Mouse (Mus musculus): ENCODE results near the gene Abcc12.

Gene Abcc12

DNA sequence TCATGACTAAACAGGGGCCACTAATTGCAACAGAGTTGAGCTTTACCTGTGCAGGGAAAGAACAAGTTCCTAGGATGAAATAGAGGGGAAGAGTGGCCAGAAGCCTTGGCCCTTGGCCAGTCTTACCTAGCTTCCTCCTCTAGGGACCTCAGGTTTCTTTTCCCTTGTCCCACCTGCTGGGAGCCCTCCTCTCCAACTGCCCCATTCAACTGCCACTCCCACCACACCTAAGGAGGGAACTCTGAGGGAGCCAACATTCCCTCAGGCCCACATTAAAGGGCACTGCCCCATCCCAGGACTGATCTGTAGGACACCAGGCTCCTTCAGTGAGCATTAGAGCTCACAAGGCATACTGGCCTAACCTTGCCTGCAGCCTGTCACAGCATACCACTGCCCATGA is at the start of gene Abcc12:
Gene Abcc12 (minus strand): TSS at position 229 of the 400 bp plus-strand sequence.
- DNase-seq (ENCODE audit: low read depth, low spot score), result no peak

DNA sequence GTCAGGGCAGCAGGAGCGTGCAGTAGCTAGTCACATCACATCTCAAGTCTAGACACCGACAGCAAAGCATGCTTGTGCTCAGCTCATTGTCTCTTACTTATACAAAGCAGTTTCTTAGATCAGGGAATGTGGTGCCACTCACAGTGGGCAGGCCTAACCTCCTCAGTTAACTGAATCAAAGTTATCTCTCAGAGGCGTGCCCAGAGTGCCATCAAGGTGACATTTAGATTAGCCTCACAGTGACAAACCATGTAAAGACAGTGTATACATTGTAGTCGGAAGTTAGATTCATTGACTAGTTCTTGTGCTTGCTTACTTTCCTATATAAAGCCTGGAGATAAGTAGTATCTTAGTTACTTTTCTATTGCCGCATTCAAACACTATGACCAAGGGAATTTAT is 49.7 kb upstream of the Abcc12 start:
- no peak for DNase-seq (ENCODE audit: low read depth, low spot score)

DNA sequence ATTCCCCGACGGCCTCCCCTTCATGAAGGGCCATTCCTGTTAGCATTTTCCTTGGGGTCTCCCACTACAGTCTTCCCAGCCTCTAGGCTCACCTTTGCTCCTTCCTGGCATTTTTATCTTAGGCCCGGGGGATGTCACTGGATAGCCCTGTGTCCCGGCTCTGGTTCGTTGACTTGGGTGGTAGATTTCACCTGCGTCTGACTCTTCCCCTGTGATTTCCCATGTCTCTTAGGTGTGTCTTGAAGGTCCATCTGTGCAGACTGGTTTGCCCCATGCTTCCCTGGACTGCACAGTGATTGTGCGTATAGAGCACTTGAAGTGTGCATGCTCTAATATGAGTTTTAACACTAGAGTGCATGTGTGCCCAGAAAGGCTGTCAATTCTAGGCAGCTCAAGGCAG is 44.4 kb upstream of the Abcc12 start:
- DNase-seq (ENCODE audit: low read depth, low spot score), result no peak

DNA sequence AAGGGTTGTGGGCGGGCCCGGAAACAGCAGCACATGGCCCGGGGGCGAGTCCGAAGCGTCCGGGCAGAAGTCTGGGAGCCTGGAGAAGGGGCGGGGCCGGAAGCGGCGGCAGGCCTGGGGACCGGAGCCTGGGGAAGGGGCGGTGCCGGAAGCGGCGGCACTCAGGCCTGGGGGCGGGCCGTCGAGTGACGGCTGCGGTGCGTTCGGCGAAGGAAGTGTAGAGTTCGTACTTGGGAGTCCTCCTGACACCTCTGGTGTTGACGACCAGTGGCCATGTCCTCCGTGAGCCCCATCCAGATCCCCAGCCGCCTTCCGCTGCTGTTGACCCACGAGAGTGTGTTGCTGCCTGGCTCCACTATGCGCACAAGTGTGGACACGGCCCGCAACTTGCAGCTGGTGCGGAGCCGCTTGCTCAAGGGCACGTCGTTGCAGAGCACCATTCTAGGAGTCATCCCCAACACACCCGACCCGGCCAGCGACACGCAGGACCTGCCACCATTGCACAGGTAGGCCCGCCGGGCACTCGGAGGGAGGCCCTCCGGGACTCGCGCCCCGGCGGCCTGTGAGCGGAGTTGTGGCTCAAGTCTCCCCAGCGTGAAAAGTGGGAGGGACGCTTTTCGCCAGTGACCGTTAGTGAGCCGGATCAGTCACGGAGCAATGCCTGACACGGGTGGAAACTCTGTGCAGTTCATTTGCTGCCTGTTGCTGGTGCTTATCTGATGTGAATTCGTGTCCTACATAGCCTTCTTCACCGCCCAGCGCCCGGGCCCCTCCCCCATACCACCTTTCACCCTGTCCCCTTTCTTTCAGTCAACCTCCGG is 43.6 kb upstream of the Abcc12 start, which contains the start of gene Lonp2:
Gene Lonp2 (plus strand): TSS at position 133 of the 821 bp plus-strand sequence.
- peak; percentile 99 for DNase-seq (ENCODE audit: low read depth, low spot score)

DNA sequence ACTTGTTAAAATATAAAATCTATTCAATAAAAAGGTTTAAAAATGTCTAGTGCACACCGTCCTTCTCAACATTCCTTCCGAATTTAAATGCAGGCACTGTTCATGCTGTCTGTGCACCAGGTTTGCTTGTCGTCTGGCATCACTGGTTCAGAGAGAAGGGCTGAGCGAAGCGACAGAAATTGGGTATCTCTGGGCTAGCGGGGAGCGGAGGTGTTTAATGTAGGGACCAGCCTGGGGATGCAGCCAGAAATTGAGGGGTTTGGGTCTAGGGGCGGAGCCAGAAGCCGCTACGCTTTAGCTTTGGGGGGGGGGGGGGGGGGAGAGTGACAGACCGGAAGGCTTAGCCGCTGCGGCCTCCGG is 43.0 kb upstream of the Abcc12 start:
- DNase-seq (ENCODE audit: low read depth, low spot score), result no peak

DNA sequence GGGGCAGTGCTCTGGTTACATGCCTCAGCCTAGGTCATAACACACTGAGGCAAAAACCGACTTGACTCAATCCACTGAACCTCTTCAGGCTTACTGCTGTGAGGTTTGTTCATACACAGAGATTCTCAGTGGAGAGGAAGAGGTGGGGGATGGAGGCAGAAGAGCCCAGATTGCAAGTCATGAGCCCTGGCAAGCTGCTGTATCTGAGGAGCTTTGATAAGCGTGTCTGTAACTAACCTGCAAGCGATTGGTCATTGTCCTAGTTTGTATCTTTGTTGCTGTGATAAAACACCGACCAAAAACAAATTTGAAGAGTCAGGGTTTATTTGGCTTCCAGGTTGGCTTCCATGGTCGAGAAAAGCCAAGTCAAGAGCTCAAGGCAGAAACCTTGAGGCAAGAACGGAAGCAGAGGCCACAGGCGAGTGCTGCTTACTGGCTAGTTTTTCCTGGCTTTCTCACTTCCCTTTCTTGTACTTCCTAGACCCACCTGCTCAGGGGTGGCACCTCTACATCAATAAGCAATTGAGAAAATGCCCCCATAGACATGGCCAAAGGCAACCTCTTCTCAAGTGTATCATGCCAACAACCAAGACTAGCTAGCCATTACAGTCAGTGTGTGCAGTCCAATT is 37.4 kb upstream of the Abcc12 start:
- DNase-seq (ENCODE audit: low read depth, low spot score), result no peak

DNA sequence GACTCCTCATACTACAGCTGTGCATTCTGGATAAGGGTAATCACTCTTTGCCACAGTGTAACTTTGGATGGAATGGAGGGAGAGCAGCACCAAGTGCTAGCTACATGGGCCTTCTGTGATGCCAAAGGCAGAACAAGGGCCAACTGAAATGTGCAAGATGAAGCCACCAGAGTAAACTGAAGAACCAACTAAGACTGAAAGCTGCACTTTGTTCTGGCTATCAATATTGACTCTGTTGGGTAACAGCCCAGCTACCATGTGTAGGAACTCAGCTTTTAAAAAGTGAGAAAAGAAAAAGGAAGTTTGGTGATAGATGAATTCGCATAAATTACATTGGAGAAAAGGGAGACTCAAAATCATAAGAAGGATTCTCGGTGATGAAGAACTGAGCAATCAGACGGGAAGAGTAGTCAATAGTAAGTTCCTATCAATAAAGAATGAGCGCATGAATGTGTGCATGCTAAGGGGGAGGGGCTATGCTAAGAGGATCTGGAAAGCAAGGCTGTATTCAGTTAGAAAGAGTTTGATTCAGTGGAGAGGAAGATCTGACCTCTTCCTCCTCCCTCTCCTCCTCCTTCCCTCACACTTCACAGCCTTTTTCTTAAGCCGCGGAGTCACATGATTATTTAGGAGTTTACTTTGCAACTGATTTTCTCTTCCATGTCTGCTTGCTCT is 34.7 kb upstream of the Abcc12 start:
- DNase-seq (ENCODE audit: low read depth, low spot score), result no peak

DNA sequence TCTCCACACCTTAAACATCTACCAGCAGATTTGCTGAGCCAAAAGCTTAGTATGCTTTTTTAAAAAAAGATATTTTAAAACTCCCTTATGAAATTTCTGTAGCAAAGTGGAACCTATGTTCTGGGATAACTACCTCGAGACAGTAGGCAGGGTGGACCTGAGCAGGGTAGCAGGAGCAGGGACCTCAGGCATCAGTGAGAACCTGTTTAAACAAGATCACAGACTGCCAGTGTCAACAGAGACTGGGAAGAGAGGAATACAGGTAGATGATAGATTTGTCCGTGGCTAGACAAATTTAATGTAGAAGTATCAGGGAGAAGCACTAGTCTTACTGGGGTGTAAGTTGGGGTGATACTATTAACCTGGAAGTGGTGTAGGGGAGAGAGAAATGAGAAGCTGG is 33.3 kb upstream of the Abcc12 start:
- no peak for DNase-seq (ENCODE audit: low read depth, low spot score)

DNA sequence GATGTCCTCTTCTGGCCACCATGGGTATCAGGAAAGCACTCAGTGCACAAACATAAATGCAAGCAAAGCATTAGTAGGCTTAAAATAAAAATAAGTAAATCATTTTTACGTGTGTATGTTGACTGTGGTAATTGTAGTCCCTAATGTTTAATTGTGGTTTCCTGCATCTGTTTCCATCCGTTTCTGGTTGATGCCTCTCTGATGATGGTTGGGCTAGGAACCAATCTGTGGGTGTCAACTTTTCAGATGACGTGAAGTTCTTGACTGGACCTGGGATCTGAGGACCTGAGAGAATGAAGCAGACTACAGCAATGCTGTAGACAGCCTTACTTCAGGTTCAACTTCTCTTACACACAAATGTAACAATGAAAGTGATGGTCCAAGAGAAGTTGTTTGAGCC is 24.2 kb upstream of the Abcc12 start:
- no peak for DNase-seq (ENCODE audit: low read depth, low spot score)

DNA sequence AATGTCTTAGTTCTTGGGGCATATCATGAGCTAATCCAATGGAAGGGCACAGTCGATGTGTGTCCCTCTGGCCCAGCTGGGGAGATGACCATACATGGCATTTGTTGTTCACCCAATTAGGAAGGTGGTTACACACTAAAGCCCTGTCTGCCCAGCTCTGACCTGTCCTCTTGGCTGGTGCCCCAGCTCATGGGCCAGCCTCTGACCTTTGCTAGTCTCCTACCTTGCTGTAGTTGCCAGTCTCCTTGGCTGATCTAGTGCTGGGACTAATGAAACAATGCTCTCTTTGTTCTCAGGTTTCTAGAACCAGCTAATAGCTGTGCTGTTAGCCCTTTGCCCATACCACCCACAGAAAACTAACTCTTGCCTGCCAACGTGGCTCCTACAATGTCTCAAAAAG is 22.7 kb upstream of the Abcc12 start:
- no peak for DNase-seq (ENCODE audit: low read depth, low spot score)

DNA sequence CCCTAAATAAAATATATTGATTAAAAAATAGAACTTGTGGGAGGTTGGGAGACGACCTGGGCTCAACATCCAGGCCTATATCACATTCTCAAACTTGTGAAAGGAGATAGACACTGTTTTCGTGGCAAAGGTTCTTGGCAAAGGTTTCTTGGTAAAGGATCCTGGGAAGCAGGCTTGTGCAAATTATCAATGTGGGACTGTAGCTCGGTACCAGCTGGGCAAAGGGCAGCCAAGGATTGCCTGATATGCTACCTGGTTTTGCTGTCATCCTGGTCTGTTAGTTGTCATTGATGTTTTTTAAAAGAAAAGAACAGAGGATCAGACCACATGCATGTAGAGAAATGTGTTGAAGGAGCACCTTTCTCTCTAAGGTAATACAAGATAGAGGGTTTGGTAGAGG is 19.8 kb upstream of the Abcc12 start:
- no peak for DNase-seq (ENCODE audit: low read depth, low spot score)

DNA sequence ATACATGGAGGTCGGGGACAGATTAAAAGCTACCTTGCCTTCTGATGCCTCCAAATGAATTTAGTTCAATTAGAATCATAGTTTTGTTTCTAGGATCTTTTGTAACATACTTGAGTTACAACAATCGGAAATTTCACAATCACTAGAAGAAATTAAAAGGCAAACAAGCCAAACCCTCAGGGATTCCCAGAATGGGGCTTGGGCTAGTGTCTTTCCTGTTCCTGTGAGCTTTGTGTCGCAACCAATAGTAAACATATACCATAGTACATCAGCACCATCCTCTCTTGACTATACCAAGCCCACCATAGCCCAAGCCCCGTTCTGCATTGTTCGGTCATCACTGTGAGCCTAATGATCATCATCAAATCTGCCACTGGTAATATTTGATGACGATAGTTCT is 18.8 kb upstream of the Abcc12 start:
- no peak for DNase-seq (ENCODE audit: low read depth, low spot score)

DNA sequence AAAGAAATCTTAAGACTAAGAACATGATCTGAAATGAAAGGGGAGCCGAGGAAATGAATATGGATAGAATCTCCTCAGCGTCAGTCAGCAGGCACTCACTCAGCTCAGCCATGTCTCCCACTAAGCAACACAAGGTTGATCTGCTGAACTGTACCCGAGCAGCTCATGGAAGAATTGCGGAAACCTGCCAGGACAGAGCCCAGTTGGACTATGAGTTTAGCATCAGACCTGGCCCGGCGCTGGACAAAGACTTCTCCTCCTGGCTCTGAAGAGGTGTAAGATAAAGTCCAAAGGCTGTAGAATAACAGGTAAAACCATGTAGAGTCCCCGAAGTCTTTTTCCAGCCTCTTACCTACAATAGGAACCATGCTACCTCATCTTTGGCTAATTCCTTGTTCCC is 17.2 kb upstream of the Abcc12 start:
- DNase-seq (ENCODE audit: low read depth, low spot score), result no peak

DNA sequence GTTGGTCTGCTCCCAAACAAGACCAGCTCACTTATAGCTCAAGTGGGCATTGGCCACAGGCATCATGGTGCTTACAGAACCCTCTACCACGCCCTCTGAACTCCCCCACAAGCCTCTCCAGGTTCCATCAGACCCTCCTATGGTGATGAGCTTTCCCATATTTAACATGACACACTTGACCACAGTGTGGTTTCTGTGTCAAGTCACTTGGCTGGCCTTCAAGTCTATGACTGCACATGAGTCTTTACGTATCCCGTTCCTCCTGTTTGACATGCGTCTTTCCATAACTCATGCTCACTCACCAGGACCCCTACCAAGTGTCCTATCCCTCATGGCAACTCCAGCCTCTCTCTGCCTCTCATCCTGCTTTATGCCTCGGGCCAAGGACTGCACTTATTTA is 15.2 kb upstream of the Abcc12 start:
- DNase-seq (ENCODE audit: low read depth, low spot score), result no peak

DNA sequence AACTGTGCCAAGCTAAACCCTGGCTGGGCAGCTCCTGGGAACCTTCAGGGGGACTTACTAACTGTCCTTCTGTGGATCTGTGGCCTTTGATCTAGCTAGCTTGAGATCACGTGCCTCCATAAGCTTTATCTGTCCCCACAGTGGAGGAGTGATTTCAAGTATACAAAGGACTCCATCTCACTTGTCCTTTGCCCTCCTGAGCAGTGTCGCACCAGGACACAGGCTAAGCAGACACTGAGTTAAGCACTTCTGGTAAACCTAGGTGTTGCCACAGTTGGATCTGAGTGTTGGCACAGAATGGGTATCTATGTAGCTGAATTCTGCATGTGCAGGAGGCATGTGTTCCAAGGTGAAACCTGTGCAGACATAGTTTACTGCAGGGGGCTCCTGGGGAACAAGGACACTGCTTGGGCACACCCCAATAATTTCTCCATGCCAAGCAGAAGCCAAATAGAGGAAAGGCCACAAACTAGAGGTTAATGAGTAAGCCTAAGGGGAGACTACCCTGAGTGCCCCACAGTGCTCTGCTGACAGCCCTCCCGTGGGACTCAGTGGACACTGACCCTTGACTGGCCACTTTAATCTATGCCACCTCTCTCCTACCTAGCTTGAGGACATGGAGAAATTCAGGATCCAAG is 13.8 kb upstream of the Abcc12 start:
- no peak for DNase-seq (ENCODE audit: low read depth, low spot score)

DNA sequence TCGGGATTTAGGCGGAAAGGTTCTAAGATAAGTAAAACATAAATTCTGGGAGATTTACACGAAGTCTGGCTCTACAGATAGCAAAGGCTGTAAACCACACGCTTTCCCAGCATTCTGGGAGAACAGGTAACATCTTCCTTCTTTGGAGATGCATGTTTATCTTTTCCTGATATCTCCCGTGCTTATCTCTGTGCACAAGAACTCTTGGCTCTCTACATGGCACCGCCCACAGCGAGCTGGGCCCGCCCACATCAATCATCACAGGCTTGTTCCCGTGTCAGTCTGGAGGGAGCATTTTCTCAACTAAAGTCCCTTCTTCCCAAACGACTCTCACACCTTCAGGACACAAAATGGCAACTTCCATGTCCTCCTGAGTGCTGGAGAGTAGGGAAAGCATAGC is 12.6 kb upstream of the Abcc12 start:
- peak; percentile 35 for DNase-seq (ENCODE audit: low read depth, low spot score)

DNA sequence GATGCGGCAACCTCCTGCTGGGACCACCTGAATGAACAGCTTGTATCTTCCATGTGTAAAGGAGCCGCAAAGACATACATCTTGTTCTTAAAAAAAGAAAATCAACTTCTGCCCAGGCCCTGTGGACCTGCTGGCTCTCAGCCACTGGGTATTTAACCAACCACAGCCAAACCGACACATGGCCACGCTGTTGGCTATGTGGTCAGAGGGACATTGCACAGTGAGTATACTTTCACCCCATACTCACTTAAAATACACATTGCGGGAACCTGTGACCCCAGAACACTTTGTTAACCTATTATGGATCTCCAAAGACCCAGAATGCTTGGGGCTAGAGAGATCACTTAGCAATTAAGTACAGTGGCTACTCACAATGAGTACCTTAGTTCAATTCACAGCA is 7.9 kb upstream of the Abcc12 start:
- DNase-seq (ENCODE audit: low read depth, low spot score), result no peak

DNA sequence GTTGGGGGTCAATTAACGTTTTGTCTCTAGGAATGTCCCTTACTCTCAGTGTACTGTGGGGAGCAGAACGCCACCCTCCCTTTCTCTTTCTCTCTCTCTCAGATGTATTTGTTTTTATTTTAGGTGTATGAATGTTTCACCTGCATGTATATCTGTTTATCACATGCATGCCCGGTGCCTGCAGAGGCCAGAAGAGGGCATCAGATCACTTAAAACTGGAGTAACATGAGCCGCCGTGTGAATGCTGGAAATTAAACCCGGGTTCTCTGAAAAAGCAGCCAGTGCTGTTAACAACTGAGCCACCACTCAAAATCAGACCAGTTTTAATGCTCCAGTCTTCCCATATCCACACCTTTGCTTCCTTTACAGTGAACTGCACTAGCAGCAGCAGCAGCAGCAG is 6.2 kb upstream of the Abcc12 start:
- peak; percentile 23 for DNase-seq (ENCODE audit: low read depth, low spot score)

DNA sequence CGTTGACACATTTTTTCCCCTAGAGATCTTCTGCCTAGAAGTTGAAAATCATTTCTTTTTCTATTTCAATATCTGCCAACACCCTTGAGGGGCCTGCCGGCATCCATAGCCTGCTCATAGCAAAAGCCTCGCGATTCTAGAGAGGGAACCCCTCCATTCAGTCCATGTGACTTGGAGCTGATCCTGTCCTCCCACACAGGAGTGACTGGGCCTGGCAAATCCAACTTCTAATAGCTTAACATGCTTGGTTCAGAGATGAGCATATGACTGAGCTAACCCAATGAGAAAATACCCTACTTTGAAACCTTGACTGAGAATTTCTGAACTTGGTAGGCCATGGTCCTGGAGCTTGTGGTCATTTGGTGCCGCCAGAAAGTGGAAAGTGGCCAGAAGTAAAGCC is 5.6 kb upstream of the Abcc12 start:
- no peak for DNase-seq (ENCODE audit: low read depth, low spot score)

DNA sequence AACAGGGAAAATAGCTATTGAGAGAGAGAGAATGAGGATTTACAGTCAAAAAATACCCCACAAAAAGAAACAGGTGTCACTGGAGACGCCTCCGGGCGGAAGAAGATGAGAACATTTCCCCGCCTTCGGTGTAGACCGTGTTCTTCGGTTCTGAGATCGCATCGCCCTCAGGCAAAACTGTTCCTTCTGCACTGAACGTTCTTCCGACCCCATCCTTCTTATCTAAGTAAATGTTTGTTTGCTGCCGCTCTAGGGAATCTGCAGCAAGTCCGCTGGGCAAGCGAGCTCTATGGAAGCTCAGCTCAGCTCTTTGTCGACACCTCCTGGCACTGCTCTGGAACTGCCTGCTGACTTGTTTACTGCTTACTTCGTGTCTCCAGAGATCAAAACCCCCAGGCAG is 5.0 kb upstream of the Abcc12 start:
- peak; percentile 90 for DNase-seq (ENCODE audit: low read depth, low spot score)

DNA sequence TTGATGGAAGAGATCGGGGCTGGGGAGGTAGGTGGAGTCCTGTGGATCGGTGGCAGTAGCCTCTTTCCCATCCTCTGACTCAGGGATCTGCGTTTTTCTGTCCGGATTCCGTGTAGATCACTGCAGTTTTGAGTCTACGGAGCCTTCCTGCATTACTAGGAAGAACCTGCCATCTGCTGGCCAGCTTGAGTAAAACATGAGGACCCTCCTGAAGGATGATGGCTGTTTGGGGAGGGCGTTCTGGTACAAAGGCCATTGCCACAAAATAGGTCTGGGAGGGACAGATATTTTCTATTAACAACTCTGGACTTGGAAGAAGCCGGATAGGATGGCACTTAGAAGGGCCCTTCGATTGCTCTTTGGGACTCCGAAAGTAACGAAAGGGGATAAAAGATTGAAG is 4.6 kb upstream of the Abcc12 start:
- DNase-seq (ENCODE audit: low read depth, low spot score), result peak; percentile 91

DNA sequence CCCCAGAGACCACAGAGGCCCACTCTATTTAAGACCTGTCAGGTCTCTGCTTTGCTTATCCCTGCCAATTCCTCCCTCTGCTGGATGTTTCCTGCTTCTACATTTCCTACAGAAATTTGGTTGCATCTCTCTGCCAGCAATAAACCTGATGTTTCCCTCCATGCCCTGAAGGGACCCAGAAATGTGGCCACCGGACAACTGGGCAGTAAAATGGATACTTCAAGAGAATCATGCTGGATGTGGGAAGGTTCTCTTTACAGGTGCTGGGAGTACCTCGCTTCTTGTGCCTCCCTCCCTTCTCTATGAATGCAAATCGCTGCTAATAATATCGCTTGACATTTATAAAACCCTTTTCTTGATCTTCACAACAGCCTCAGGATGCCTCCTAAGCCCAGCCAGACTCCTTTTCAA is 1.4 kb upstream of the Abcc12 start:
- DNase-seq (ENCODE audit: low read depth, low spot score), result no peak
